Mouse (Mus musculus) heart, postnatal 4 days (tissue): Measurements from ENCODE around the gene L3hypdh. TPM values are rescaled to one million over a fixed set of nuclear protein-coding genes. Genes with fewer than 3 reads are reported as not detected.
"Not testable (repeated sequence)": the region's sequence is repeated elsewhere in the genome, so short reads cannot be mapped to it uniquely, and the experiment has no call there.

Source experiments
- DNase-seq: peaks from one replicate; pipeline ENCODE4 v3.0.0; 2021
- microRNA-seq, 2 experiments: library from miRNA; unstranded; fragments of <30 nt; microRNA quantifications; one replicate each; pipeline ENCODE4 v1.2.0; 2021 to 2022
- total RNA-seq, 2 experiments: library from RNA; stranded (reverse); gene quantifications; 2 replicates each; pipeline ENCODE4 v1.2.3; 2021

L3hypdh gene
- total RNA-seq, 2 experiments from 2014 or later, result 12.2 to 13.7 TPM

DNA sequence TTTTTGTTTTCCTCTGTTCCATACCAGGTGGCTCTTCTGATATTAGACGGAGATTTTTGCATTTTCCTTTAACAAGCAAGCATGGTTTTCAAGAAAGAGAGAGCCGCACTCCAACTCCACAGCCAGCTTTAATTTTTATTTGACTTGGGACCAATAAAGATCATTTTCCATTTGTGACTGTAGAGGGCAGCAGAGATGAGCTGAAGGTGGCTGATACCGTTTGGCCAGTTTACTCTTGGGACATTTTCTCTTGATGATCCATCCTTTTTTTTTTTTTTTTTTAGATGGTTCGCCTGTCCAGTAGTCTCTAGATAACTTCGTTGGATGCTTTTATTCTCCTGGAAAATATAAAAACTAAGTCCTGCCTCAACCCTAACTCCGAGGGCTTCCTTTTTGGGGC, 31.9 kb downstream of the L3hypdh start:
- DNase-seq, result peak; percentile 22

DNA sequence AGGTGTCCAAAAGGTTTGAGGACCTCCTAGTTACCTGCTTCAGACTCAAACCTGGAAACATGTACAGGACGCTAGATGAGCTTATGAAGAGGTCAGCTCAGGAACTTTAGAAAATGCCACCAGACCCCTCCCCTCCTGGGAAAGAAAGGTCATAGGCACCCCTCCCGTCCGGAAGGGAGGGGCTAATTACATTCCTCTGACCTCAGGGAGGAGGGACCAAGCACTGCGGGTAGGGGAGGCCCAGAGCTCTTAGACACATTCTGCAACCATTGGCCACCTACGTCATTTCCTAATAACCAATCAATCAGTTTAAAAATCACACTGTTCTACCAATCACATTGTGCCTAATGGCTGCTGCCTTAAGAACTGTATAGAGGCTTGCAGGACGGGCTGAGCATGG, 32.7 kb downstream of the L3hypdh start:
- DNase-seq, result no peak

DNA sequence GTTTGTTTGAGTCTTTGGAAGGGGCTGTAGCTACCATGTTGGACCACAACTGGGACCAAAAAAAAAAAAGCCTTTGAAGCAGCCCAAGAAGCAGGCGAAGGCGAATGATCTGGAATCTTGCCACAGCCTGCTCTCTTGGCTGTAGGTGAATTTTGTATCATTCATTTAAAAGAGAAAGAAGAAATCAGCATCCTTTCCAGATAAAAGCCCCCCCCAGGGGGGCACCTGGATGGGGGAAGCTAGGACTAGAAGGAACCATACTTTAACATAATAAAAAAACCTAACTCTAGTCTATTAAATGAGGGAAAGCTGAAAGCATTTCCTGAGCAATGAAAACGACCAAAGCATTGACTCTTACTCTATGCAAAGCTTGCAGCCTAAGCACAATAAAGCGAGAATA, 34.4 kb downstream of the L3hypdh start:
- DNase-seq, result no peak

DNA sequence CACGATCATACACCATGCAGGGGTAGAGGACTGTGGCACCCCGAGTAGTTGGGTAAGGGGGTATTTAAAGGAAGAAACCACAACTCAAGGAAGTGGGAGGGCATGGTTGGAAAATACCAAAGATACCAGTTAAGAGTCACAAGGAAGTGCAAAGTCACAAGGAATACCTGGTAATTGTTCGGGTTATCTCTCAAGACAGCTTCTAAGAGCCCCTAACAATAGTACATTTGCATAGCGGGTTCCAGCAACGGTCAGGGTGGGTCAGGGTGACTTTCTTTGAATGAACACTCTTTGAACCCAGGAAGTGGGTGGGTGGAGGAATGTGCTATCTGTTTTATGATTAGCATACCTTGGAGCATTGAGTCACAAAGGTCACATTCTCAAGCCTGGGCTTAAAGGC, 35.1 kb downstream of the L3hypdh start:
- DNase-seq, result not testable (repeated sequence)

DNA sequence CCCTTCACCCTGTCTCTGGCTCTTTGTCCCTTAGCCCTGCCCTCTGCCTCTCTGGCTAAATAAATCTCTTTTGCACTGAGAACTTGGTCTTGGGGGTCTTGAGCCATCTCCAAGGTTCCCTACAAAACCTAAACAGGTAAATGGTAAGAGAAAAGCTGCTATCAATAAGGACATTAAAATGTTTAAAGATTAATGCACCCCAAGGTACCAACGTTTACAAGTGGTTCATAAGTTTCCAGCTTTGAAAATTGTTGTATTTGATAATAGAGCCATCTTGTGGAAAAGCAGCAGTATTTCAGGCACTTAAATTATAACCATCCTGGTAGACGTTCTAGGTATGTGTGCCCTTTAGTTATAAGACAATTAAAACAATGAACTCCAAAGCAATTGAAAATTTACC, 37.7 kb downstream of the L3hypdh start:
- no peak for DNase-seq

DNA sequence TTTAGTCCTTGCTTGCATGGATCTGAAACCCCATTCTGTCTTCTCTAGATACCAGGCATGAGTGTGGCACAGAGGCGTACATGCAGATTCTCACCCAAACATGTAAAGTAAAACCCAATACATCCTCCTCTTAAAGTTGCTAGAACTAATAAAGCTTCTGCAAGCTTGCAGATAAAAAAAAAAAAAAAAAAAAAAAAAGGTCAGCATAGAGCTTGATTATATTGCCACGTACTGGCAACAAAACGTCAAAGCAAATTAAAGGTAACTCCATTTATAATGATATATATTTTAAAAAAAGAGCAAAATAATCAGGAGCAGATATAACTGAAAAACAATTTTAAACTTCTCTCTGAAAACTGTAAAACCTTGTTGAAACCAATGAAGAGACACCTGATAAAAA, 44.0 kb downstream of the L3hypdh start:
- no peak for DNase-seq

DNA sequence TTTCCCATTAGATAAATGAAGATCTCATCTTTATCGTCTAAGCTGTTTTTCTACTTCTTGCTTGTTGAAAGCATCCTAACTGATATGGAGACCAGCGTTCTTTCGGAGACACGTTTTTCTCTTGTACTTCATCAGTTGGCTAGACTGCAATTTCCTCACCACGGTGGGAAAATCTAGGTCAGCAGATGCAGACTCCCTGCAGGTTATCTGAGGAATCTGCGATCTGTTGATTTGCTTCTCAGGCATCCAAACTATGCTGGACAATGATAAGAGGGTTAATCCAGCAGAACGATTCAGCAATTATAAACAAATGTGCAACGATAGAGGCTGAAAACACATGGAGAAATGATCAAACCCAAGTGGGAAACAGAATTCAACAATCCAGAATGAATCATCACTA, 45.7 kb downstream of the L3hypdh start:
- no peak for DNase-seq

DNA sequence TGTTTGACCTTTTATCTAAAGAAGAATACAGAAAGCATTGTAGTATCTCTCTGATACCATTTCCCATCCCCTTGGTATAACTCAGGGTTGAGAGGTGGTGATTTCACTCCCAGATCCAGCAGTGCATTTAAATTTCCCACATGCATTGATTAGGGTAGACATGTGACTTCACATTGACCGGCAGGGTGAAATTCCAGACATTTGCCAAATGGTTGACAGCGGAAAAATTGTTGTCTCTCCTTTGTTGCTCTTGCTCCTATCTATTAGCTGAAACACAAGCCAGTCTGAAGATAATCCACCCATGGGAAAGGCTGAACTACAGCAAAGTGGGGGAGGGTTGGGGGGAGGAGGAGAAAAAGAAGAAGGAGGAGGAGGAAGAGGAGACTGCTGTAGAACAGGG, 46.4 kb downstream of the L3hypdh start:
- DNase-seq, result no peak

DNA sequence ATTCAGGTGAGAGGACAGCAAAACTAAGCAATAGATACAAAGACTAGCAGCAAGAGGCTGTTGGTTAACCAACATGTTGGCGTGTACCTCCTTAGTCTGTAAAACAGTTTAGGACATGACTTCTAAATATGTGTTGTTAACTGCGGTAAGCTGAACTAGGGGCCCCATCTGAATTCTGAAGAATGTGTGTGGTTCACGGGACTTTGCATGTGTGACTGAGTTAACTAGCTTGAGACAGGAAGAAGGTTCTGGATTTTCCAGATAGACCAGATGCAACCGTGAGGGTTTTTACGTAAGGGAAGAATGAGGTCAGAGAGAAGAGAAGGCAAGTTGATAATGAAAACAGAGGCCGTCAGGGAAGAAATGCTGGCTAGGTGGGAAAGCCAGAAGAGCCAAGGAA, 48.2 kb downstream of the L3hypdh start:
- no peak for DNase-seq

DNA sequence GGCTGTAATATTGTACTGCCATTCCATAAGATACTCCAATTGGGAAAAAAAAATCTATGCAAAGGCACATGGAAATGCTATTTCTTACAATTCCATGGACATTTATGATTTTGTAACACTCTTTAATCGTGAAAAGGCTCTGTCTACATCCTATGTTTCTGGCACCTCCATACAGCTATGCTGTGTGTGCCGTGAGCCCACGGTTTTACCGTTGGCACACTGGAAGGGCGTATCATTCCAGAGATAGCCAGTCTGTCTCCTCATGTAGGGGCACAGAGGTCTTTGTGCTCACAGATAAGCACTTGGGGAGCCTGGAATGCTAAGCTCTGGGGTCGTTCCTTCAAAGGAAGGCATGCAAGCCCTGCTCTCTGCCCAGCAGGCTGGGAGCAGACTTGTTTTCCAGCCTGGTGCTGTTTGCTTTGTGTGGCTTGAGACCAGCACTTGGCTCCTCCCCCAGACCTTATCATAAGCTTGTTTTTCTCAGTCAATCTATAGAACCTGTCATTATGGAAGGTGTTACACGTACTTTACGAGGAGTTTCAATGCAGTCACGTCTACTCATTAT, 49.1 kb downstream of the L3hypdh start:
- no peak for DNase-seq

DNA sequence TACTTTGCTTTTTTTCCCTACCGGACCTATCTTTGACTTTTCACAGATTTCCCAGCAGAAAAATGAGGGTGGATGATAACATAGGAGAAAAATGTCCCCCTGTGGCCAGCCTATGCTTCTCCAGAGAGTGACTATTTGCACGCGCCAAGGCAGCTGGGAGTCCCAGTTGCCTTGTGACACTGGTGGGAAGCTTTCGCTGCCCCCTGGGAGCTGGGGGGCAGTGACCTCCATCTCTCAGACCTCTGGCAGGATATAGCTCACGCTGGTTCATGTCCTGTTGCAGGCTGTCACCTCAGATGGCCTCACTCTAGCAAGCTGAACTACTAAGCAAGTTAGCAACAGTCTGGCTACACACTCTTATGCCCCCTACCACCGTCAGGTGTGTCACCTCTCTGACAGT, 53.4 kb downstream of the L3hypdh start:
- peak; percentile 64 for DNase-seq

DNA sequence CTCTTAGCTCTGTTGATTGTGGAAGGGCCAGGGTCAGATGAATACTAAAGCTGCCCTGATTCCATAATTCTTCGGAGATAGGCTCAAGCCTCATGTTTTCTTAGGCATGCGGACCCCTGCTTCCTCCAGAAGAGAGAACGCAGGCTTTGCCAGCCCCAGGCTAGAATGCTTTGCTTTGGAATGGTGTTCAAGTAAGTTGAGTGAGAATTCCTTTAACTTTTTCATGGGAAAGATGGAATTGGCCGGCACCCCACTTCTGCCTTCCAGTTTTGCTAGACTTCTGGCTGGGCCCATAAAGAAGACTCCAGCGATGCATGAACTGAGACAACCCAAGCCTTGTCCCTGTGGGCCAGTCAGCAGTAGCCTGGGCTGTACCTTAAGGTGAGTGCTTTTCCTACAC, 54.1 kb downstream of the L3hypdh start:
- peak; percentile 55 for DNase-seq

DNA sequence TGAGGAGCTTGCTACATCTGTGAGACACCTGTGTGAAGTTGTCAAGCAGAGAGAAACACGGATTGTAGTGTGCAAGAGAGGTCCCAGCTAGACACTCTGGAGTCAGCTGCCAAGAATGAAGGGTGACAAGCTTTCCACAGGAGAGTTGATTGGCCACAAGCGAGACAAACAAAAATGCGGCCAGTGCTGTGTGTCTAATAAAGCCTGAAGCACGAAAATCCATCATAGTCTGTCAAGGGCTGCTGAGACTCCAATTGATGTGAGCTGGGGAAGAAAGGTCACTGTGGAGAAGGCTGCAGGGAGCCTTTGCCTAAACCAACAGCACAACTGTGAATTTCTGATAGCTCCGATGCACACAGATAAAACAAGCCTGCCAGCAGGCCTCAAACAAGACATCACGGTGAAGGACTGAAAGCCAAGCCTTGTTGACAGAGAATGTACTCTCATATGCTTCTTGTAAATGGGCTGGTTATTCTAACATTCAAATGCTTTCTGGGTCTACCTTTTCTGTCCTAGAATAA, 59.9 kb downstream of the L3hypdh start:
- DNase-seq, result no peak

DNA sequence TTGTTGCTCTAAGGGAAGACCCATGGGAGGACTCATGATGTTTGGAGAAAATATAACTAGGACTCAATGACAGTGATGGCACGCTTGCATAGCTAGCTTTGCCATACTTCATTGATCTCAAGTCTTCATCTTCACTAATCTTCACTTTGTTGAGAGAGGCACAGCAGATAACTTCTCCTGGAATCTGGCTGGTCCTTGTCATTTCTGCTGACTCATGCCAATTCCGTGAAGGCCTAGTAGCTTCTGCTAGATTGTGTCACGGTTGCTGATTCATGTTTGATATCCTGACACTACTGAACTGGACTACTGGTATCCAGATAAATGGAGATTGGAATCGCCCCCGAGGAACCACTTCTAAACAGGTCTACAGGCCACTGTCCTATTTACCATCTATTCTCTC, 61.7 kb downstream of the L3hypdh start:
- DNase-seq, result no peak

Small RNA genes within 50 kb of the gene (microRNA-seq; reads per million reads assigned to microRNA genes)
- 0 reads per million in 2 experiments for gene Gm24466

Other genes with a start within 250 kb of the L3hypdh start
- gene Gpr135, start 14.3 kb downstream of the L3hypdh start, total RNA-seq, result under 1 TPM; 0.59 to 0.67 TPM
- gene Jkamp, start 150 bp upstream of the L3hypdh start, total RNA-seq, result 10 to 100 TPM; 33.2 to 36.1 TPM
- not detected for gene Ccdc175, start 99.6 kb upstream of the L3hypdh start, total RNA-seq